Mouse (Mus musculus) MEL (cell line): Measurements from ENCODE around the gene Plekhg1. TPM values are rescaled to one million over a fixed set of nuclear protein-coding genes. Genes with fewer than 3 reads are reported as not detected.

ENCODE experiments used
- DNase-seq: peaks from one replicate; pipeline ENCODE4 v3.0.0; 2011; ENCODE audit warnings: low read depth, low spot score
- H3K27ac ChIP-seq: 2 replicates; pipeline ENCODE4 v1.5.1; 2012; ENCODE audit warnings: low read depth, mild to moderate bottlenecking, control low read depth, low read length, moderate library complexity; ENCODE audit not compliant: control insufficient read depth
- H3K27me3 ChIP-seq, 2 experiments: fragments of 150-350 bp in 1 of 2; sonication (generic) in 1 of 2; 2 replicates each; pipeline ENCODE4 v1.6.1; 2012; ENCODE audit warnings: low read length in 2 of 2, mild to moderate bottlenecking in 2 of 2, improper control_type of control experiment in 1 of 2, moderate library complexity in 1 of 2; ENCODE audit not compliant: insufficient read depth in 2 of 2, control insufficient read depth in 1 of 2
- H3K36me3 ChIP-seq, 2 experiments: 2 replicates each; pipeline ENCODE4 v1.6.1; 2012 to 2014; ENCODE audit warnings: low read length in 2 of 2, improper control_type of control experiment in 1 of 2, inconsistent platforms in 1 of 2, mild to moderate bottlenecking in 1 of 2; ENCODE audit not compliant: insufficient read depth in 2 of 2, control insufficient read depth in 1 of 2
- H3K4me1 ChIP-seq, 2 experiments: fragments of 150-350 bp in 1 of 2; sonication (generic) in 1 of 2; 2 replicates each; pipeline ENCODE4 v1.6.1; 2012; ENCODE audit warnings: low read length in 2 of 2, improper control_type of control experiment in 1 of 2, mild to moderate bottlenecking in 1 of 2; ENCODE audit not compliant: insufficient read depth in 2 of 2, control insufficient read depth in 1 of 2
- H3K4me3 ChIP-seq, 2 experiments: fragments of 150-350 bp in 1 of 2; sonication (generic) in 1 of 2; 2 replicates each; pipeline ENCODE4 v1.5.1; 2012; ENCODE audit warnings: low read depth in 2 of 2, low read length in 2 of 2, mild to moderate bottlenecking in 2 of 2, moderate library complexity in 2 of 2, control low read depth in 1 of 2, improper control_type of control experiment in 1 of 2; ENCODE audit not compliant: control insufficient read depth in 1 of 2, insufficient read depth in 1 of 2
- H3K79me2 ChIP-seq: 2 replicates; pipeline ENCODE4 v1.6.1; 2012; ENCODE audit warnings: mild to moderate bottlenecking, low read length, moderate library complexity; ENCODE audit not compliant: control insufficient read depth, poor library complexity, insufficient read depth
- H3K9ac ChIP-seq: 2 replicates; pipeline ENCODE4 v1.6.1; 2012; ENCODE audit warnings: low read depth, mild to moderate bottlenecking, control low read depth, low read length, moderate library complexity; ENCODE audit not compliant: control insufficient read depth, poor library complexity, severe bottlenecking
- H3K9me3 ChIP-seq: fragments of 150-350 bp; sonication (generic); replicated peaks from 2 replicates; pipeline ENCODE4 v1.6.1; 2012; ENCODE audit warnings: mild to moderate bottlenecking, low read length, improper control_type of control experiment, moderate library complexity; ENCODE audit not compliant: insufficient read depth
- CHD1 ChIP-seq: IDR thresholded peaks from 2 replicates; pipeline ENCODE4 v1.6.1; 2012; ENCODE audit warnings: low read depth, mild to moderate bottlenecking, inconsistent platforms, low read length, improper control_type of control experiment
- CHD2 ChIP-seq: IDR thresholded peaks from 2 replicates; pipeline ENCODE4 v1.6.1; 2011; ENCODE audit warnings: low read length, improper control_type of control experiment
- E2F4 ChIP-seq: IDR thresholded peaks from 2 replicates; pipeline ENCODE4 v1.6.1; 2011; ENCODE audit warnings: low read depth, low read length, improper control_type of control experiment, borderline replicate concordance
- EP300 ChIP-seq, 2 experiments: IDR thresholded peaks; 2 replicates each; pipeline ENCODE4 v1.6.1; 2011; ENCODE audit warnings: improper control_type of control experiment in 2 of 2, low read length in 2 of 2, low read depth in 1 of 2, mild to moderate bottlenecking in 1 of 2
- HCFC1 ChIP-seq: IDR thresholded peaks from 2 replicates; pipeline ENCODE4 v1.6.1; 2012; ENCODE audit warnings: low read depth, mild to moderate bottlenecking, inconsistent platforms, low read length, improper control_type of control experiment, moderate library complexity
- MAFK ChIP-seq: IDR thresholded peaks from 2 replicates; pipeline ENCODE4 v1.6.1; 2011; ENCODE audit warnings: low read depth, mild to moderate bottlenecking, low read length, improper control_type of control experiment, borderline replicate concordance
- MAZ ChIP-seq: IDR thresholded peaks from 2 replicates; pipeline ENCODE4 v1.6.1; 2012; ENCODE audit warnings: low read depth, mild to moderate bottlenecking, inconsistent platforms, low read length, improper control_type of control experiment
- MEF2A ChIP-seq: IDR thresholded peaks from 2 replicates; pipeline ENCODE4 v1.6.1; 2014; ENCODE audit warnings: low read depth, mild to moderate bottlenecking, inconsistent platforms, low read length, improper control_type of control experiment; ENCODE audit not compliant: poor library complexity, insufficient replicate concordance, severe bottlenecking; ENCODE audit errors: extremely low read depth
- MYB ChIP-seq: IDR thresholded peaks from 2 replicates; pipeline ENCODE4 v1.6.1; 2011; ENCODE audit warnings: mild to moderate bottlenecking, low read depth, low read length, improper control_type of control experiment
- NELFE ChIP-seq: IDR thresholded peaks from 2 replicates; pipeline ENCODE4 v1.6.1; 2011; ENCODE audit warnings: low read depth, low read length, improper control_type of control experiment
- POLR2A ChIP-seq, 2 experiments: IDR thresholded peaks; 2 replicates each; pipeline ENCODE4 v1.6.1; 2011 to 2012; ENCODE audit warnings: low read length in 2 of 2, mild to moderate bottlenecking in 2 of 2, control low read depth in 1 of 2, improper control_type of control experiment in 1 of 2, low read depth in 1 of 2, moderate library complexity in 1 of 2; ENCODE audit not compliant: control insufficient read depth in 1 of 2, insufficient read depth in 1 of 2, poor library complexity in 1 of 2
- POLR2AphosphoS2 ChIP-seq: IDR thresholded peaks from 2 replicates; pipeline ENCODE4 v1.6.1; 2011; ENCODE audit warnings: low read length, improper control_type of control experiment
- POLR2AphosphoS5 ChIP-seq: IDR thresholded peaks from 2 replicates; pipeline ENCODE4 v1.6.1; 2012; ENCODE audit warnings: low read depth, borderline replicate concordance, mild to moderate bottlenecking, inconsistent platforms, low read length, moderate library complexity, mixed read lengths
- RAD21 ChIP-seq: IDR thresholded peaks from 2 replicates; pipeline ENCODE4 v1.6.1; 2011; ENCODE audit warnings: mild to moderate bottlenecking, low read depth, low read length, improper control_type of control experiment
- RCOR1 ChIP-seq: IDR thresholded peaks from 2 replicates; pipeline ENCODE4 v1.6.1; 2012; ENCODE audit warnings: low read depth, mild to moderate bottlenecking, inconsistent platforms, low read length, improper control_type of control experiment
- SMC3 ChIP-seq: IDR thresholded peaks from 2 replicates; pipeline ENCODE4 v1.6.1; 2011; ENCODE audit warnings: low read depth, low read length, improper control_type of control experiment
- TAL1 ChIP-seq: IDR thresholded peaks from 2 replicates; pipeline ENCODE4 v1.6.1; 2012; ENCODE audit warnings: mild to moderate bottlenecking, inconsistent platforms, low read length, moderate library complexity, mixed read lengths
- UBTF ChIP-seq: IDR thresholded peaks from 2 replicates; pipeline ENCODE4 v1.6.1; 2012; ENCODE audit warnings: low read depth, mild to moderate bottlenecking, inconsistent platforms, low read length, improper control_type of control experiment, moderate library complexity, borderline replicate concordance; ENCODE audit not compliant: insufficient read depth
- USF1 ChIP-seq: IDR thresholded peaks from 2 replicates; pipeline ENCODE4 v1.6.1; 2014; ENCODE audit warnings: low read depth, mild to moderate bottlenecking, inconsistent platforms, low read length, improper control_type of control experiment, moderate library complexity
- ZMIZ1 ChIP-seq: IDR thresholded peaks from 2 replicates; pipeline ENCODE4 v1.6.1; 2012; ENCODE audit warnings: low read depth, mild to moderate bottlenecking, inconsistent platforms, low read length, improper control_type of control experiment, moderate library complexity
- ZNF384 ChIP-seq: IDR thresholded peaks from 2 replicates; pipeline ENCODE4 v1.6.1; 2012; ENCODE audit warnings: low read depth, mild to moderate bottlenecking, inconsistent platforms, low read length, improper control_type of control experiment
- polyA plus RNA-seq, 2 experiments: library from polyadenylated mRNA; stranded (reverse) in 1 of 2; unstranded in 1 of 2; fragments of >175 nt in 1 of 2; fragments of >200 nt in 1 of 2; gene quantifications; 2 replicates each; pipeline versions ENCODE4 v1.2.1 to v1.2.4; 2012; ENCODE audit warnings: low replicate concordance in 2 of 2, low read depth in 1 of 2; ENCODE audit not compliant: insufficient read length in 2 of 2, insufficient read depth in 1 of 2, missing spikeins in 1 of 2
- total RNA-seq: library from RNA; depleted of rRNA; stranded (reverse); fragments of 300-350 nt; gene quantifications from 2 replicates; pipeline ENCODE4 v1.2.3, GENCODE M21; 2012

Gene Plekhg1
- total and polyA plus RNA-seq, 3 experiments, result 0.01 TPM; not detected in 2

DNA sequence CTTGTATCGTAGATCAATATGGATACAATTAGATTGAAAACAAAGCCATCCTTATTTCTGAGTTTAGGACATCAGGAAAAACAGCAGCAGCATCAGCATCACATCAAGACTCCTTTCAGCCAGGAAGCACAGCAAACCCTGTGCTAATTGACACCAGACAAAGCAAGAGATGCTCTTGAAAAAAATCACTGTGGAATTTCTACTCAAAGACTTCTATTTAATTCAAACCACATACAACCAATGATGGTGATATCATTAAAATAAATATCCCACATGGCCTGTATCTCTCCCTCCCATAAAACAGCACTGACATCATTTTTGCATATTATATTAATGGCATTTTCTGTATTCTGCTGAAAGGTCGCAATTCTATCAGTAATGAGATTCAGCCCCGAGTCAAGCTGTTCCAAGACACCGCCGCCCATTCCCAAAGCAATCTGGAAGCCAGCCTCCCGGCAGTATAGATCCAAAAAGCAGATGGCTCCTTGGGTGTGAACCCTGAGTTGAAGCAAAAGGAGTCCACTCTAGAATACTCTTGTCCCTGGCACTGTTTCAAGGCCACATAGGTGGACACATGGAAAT is 46.4 kb upstream of the Plekhg1 start:
- H3K79me2 ChIP-seq, result no peaks in the 10 kb centered on the region
- no peaks in the 10 kb centered on the region for H3K9me3 ChIP-seq
- TF ChIP-seq ZNF384 (no peak), SMC3 (no peak)
- no peaks in the 10 kb centered on the region for H3K27me3 ChIP-seq
- no peak overlapping the region for H3K27ac ChIP-seq
- no peak overlapping the region for H3K9ac ChIP-seq
- H3K36me3 ChIP-seq, result no peaks in the 10 kb centered on the region
- DNase-seq, result no peak
- no peak overlapping the region for H3K4me3 ChIP-seq
- H3K4me1 ChIP-seq, result no peaks in the 10 kb centered on the region

DNA sequence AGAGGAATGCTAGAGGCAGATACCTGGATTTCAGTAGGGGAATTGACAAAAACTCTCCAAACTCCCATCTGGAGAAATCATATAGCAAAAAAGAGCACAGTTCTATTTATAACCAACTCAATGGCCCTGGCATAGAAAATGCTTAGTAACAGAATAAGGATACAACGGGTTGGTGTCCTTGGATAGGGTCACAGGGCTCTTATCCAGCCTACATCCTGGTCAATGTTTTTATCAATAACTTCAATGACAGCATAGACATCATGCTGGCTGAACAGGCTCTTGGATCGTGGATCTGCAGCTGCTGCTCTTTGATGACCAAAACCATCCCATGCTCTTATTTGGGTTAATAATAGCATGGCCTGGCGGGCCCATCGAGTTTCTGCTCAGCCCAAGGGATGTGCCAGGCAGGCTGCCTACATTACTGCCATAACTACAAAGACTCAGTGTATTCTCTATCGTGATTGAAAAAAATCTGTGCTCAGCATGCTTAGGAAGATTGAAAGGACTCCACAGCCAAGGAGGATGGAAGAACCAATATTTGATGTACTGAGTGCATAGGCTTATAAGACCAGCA is 44.7 kb upstream of the Plekhg1 start:
- H3K4me1 ChIP-seq, result no peaks in the 10 kb centered on the region
- H3K27ac ChIP-seq, result no peak overlapping the region
- H3K27me3 ChIP-seq, result no peaks in the 10 kb centered on the region
- no peak for DNase-seq
- H3K4me3 ChIP-seq, result no peak overlapping the region
- H3K36me3 ChIP-seq, result no peaks in the 10 kb centered on the region
- H3K9ac ChIP-seq, result no peak overlapping the region
- no peaks in the 10 kb centered on the region for H3K79me2 ChIP-seq
- TF ChIP-seq UBTF, result no peak
- TF ChIP-seq POLR2A (IDR thresholded peaks at IDR 0.05; ENCODE audit: control insufficient read depth in 1 of 2, insufficient read depth in 1 of 2, low read depth in 1 of 2, low read length in 2 of 2, poor library complexity in 1 of 2), result no peak
- no peak for TF ChIP-seq MAZ
- TF ChIP-seq ZMIZ1, result no peak
- no peak for TF ChIP-seq TAL1
- no peak for TF ChIP-seq HCFC1
- TF ChIP-seq CHD2, result no peak
- TF ChIP-seq MEF2A, result no peak
- TF ChIP-seq MAFK, result no peak
- no peak for TF ChIP-seq MYB
- no peak for TF ChIP-seq E2F4
- TF ChIP-seq, all 39 proteins: peak for 0
- H3K9me3 ChIP-seq, result no peaks in the 10 kb centered on the region

DNA sequence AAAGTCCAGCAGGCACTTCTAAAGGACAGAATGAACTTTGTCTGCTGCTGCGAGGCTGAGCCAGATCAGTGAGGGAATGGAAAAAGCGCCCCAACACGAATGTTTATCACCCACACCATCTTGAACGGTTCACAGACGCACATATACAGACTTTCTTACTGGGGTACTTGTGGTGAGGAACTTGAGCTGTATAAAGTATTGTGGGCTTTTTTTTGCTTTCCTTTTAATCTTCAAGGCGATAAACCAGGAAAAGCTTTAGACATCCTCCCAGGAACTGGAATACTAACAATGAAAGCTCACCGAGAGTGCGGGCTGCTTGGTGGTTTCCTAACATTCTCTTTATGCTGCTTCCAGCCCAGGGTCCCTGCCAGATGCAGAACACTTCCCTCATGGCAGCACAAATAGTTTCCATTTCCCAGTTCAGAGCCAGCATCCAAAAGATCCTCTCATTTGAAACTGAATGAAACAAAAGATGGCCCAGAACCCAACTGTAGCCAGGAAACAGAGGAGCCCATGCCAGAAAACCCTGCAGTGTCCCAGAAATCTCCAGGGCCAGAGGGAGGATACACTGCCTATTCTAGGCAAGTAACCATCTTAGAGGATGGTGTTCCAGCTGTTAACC is 43.3 kb upstream of the Plekhg1 start:
- H3K9me3 ChIP-seq, result no peaks in the 10 kb centered on the region
- no peak overlapping the region for H3K4me3 ChIP-seq
- no peaks in the 10 kb centered on the region for H3K4me1 ChIP-seq
- no peak overlapping the region for H3K9ac ChIP-seq
- no peak overlapping the region for H3K27ac ChIP-seq
- TF ChIP-seq POLR2AphosphoS2, result no peak
- TF ChIP-seq NELFE, result no peak
- TF ChIP-seq USF1, result no peak
- no peak for TF ChIP-seq POLR2A (IDR thresholded peaks at IDR 0.05; ENCODE audit: control insufficient read depth in 1 of 2, insufficient read depth in 1 of 2, low read depth in 1 of 2, low read length in 2 of 2, poor library complexity in 1 of 2)
- no peak for TF ChIP-seq RAD21
- TF ChIP-seq RCOR1, result no peak
- no peak for TF ChIP-seq CHD1
- no peak for TF ChIP-seq MYB
- TF ChIP-seq E2F4, result no peak
- TF ChIP-seq CHD2, result no peak
- no peak for TF ChIP-seq SMC3
- TF ChIP-seq EP300 (IDR thresholded peaks at IDR 0.05; ENCODE audit: low read depth in 1 of 2, low read length in 2 of 2), result no peak
- TF ChIP-seq POLR2AphosphoS5, result no peak
- TF ChIP-seq HCFC1, result no peak
- TF ChIP-seq UBTF, result no peak
- TF ChIP-seq, all 39 proteins: peak for 0
- Histone ChIP-seq H3K27me3 (no peaks in the 10 kb centered on the region), H3K79me2 (no peaks in the 10 kb centered on the region), H3K36me3 (no peaks in the 10 kb centered on the region)
- no peak for DNase-seq
